Mouse (Mus musculus) frontal cortex, postnatal 25 days (tissue): ENCODE data around the gene Pik3r3.
"Not testable (repeated sequence)": the region's sequence is repeated elsewhere in the genome, so short reads cannot be mapped to it uniquely, and the experiment has no call there.

ENCODE experiments used
- DNase-seq, 2 experiments: peaks; one replicate each; pipeline ENCODE4 v3.0.0; 2022; ENCODE audit warnings: low spot score in 2 of 2

Pik3r3 gene

DNA sequence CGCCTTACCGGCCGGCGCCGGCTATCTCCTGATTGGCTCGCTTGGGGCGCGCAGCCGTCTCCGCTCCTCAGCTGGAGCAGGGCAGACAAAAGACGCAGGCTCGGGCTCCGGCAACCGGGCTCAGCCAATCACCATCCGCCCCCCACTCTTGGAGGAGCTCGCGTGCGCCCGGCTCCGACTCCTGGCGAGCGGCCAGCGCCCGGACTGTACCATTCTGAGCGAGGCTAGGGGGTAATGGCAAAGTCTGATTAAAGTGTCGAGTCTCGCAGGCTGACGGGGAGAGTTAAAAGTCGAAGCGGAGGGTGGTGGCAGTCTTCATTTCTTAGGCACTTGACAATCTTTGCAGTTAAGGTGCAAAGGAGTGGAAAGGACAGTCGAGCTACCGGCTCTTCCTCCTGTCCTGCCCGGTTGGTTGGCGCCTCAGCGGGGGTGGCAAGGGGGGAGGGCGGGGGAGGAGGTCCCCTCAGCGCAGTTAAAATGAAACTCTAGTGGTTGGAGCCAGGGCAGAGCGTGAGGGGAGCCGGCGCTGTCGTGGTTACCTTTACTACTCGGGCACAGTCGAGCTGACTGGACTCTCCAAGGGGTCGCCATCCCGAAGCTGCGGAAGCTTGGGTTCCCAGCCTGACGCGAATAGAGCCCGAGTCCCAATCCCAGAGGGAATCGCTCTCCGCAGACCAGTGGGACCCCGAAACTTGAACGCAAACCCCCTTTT, at the start of gene Pik3r3:
Pik3r3 (plus strand) TSS at position 479 of the 712 bp plus-strand sequence.
- peak; percentile 96 to 97 for DNase-seq

DNA sequence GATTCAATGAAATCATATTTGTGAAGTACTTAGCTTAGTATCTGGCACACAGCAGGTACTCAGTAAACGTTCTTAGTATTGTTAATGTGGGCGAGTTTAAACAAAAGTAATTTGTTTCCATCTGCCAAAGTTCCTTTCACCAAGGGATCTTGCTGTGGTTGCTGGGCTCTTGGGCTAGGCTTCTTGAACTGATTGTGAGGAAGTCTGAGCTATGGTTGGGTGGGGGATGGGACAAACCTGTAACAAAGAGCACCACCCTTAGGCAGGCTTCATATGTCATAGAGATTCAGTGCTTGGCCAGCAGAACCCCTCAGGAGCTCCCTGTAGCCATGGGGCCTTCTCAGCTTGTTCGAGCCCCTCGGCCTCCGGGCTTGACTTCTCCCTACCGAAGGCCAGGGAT, 48.3 kb upstream of the Pik3r3 start, which contains the start of the genes 1700042G07Rik and Gm49337:
1700042G07Rik (plus strand) TSS at position 301 of the 400 bp plus-strand sequence.
Gm49337 (plus strand) TSS at position 313 of the 400 bp plus-strand sequence.
- no peak for DNase-seq

- no peak for DNase-seq
Measured at GRCm38 (mm10) chr4:116173752-116174151, 47.7 kb upstream of the Pik3r3 start.

DNA sequence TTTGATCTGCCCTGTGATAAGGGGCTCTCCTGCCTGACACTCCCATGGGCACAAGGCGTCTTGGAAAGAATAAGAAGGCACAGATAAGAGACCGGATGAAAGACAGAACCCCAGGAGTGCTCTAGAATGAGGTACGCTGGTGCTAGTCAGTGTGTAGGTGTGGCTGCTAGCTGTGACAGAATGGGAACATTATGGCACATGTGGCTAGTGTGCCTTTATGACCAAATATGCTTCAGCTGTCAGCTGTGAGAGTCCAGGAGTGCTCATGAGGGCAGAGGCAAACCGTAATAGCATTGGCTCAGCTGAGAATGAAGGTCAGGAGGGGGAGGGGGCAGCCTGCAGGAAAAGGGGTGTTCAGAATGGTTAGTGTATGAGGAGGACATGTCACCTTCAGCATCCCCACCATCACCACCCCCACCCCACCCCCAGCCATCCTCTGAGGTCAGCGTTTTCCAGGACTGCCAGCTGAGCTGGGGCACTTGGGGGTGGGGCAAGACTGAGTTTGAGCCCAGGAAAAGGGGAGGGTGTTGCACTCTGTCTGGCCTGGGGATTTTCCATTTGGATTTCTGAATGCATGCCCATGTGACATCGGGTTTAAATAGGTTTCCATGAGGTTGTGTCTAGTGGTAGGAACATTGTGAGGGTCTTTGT, 46.8 kb upstream of the Pik3r3 start:
- no peak for DNase-seq

DNA sequence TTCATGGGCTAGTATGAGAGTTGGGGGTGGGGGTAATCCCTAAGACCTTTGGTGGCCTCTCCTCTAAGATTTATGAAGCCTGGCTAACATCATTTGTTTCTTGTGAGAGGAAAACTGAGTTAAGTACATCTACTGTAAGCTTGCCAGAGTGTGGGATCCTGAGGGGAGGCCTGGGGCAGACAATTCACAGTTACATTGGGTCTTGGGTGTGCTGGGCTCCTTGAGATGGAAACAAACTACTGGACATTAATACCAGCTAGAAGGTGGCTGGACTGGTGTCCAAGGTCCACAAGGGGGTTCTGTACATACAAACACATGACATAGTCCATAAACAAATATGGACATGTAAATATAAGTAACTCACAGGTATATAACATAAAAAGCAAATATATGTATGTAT, 46.3 kb upstream of the Pik3r3 start:
- DNase-seq, result no peak

- DNase-seq, result no peak
Measured at GRCm38 (mm10) chr4:116175711-116176542, 45.5 kb upstream of the Pik3r3 start.

DNA sequence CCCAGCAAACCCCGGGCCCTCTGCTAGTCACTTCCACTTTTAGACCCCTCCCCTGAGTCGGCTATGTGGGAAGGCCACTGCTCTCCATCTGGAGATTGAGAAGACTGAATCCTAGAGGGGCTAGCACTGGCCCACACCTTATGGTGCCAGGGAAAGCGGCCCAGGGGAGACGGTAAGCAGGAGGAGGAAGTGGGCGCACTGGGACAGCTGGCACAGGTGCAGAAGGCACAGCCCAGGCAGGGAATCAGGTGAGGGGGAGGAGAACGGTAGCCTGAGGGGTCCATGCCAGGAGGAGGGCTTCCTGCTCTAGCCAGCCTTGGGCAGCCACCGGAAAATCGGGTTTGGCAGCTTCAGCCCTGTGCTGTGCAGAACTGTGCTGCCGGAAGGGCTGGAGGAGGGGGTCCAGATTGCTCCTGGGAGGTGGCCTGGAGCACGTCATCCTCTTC, 44.9 kb upstream of the Pik3r3 start:
- peak; percentile 42 to 47 for DNase-seq

DNA sequence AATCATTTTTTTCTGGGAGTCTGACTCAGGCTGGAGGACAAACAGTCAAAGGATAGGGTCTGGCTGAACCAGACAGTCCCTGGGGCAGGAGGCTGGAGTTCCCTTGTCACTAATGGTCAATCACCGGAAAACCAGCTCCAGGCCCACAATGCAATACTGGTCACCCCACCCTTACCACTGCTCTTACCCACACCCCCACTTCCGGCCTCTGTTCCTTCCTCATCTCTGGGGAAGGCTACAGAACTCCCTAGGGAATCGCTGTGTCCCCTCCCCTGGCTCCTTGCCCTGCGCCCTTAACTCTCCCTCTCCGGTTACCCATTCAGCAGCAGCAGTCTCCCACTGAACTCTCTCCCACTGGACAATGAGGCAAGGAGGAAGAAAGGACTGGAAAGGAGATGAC, 44.3 kb upstream of the Pik3r3 start:
- no peak for DNase-seq

- no peak for DNase-seq
Measured at GRCm38 (mm10) chr4:116182079-116182478, 39.3 kb upstream of the Pik3r3 start.

DNA sequence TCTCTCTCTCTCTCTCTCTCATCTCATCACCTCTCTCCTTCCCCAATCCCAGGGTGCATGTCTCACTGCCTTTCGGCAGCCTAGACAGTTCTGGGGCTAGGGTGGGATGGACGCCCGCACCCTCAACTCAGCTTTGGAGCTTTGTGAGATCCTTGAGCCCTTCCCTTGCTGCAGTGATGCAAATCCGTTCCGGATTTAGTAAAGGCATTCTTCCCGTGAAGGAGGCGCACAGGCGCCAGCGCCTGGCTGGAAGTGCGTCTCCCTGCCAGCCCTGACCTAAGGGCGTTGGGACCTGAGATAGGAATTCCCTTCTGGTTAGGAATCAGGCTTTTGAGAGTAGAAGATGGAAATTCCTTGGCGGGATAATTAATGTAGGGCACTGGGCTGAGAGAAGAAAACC, 38.7 kb upstream of the Pik3r3 start:
- no peak for DNase-seq

DNA sequence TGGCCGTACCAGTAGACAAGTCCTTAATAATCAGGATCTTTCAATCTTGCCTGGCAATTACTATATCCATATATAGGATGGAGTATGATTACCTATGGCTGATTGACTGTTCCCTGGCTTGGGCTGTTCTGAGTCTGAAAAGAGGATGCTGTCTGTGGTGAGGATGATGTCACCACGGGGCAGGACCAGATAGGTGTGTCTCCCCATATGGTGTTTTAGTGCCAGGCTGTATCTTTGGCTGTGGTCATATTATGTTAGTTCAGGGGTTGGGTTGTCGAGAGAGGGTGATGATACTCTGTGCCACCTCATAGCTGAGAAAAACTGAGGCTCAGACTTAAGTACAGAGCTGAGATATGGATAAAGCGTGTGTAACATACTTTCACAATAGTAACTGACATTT, 36.3 kb upstream of the Pik3r3 start:
- DNase-seq, result no peak

- DNase-seq, result no peak
Measured at GRCm38 (mm10) chr4:116192286-116192835, 29.1 kb upstream of the Pik3r3 start.

GRCm38 (mm10) chr4:116193583-116194383, 27.6 kb upstream of the Pik3r3 start:
- no peak for DNase-seq

GRCm38 (mm10) chr4:116198422-116198821, 23.0 kb upstream of the Pik3r3 start:
- DNase-seq, result no peak

GRCm38 (mm10) chr4:116204422-116204821, 17.0 kb upstream of the Pik3r3 start:
- no peak for DNase-seq

DNA sequence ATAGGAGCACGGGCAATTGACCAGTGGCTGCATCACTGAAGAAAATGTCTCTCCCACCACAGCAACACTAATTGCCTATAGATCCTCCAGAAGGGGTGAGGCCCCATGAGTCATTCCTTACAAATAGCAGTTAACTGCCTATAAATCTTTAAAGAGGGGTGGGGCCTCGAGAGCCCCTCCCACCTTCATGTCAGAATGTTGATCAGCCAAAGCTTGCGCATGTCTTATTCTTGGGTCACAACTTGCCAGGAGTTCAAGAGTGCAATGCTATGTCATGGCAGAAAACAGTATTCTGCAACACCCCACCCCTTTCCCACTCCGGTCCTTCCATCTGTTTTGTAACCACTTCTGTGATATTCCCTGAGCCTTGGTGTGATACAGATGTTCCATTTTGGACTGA, 14.9 kb upstream of the Pik3r3 start:
- DNase-seq, result no peak

- DNase-seq, result no peak
Measured at GRCm38 (mm10) chr4:116208891-116209290, 12.5 kb upstream of the Pik3r3 start.

DNA sequence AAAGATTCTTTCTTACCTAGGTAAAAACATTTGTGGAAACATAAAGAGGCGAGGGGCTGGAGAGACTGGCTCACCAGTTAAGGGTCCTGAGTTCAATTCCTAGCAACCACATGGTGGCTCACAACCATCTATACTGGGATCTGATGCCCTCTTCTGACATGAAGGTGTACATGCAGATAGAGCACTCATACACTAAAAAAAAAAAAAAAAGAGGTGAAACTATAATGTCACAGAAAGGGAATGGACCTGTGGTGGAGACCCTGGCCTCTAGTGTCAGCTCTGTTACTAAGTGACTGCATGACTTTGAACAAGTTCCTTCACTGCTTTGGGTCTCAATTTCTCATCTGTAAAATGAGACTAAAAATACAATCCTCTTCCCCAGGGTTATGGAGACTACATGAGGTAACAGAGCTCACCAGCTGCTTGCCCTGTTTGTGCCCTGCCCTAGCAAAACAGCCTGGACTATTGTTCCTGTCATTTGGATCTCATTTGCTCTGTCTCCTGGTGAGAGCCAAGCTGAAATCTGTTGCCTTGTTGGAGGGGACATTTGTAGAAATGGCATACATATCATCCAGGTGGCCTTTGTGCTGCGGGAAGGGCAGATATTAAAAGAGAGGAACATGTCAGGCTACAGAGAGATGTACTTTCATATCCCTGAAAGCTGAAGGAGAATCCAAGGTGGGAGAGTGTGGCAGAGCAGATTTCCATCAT, 5.4 kb upstream of the Pik3r3 start:
- no peak for DNase-seq

- no peak for DNase-seq
Measured at GRCm38 (mm10) chr4:116217046-116217445, 4.4 kb upstream of the Pik3r3 start.

- DNase-seq, result not testable (repeated sequence)
Measured at GRCm38 (mm10) chr4:116217661-116218060, 3.8 kb upstream of the Pik3r3 start.
